Mouse (Mus musculus) cerebellum, adult 9-11 months (tissue): ENCODE results near the gene Mapk13.
"Not testable (repeated sequence)": the region's sequence is repeated elsewhere in the genome, so short reads cannot be mapped to it uniquely, and the experiment has no call there.

ENCODE experiments used
- DNase-seq: peaks from one replicate; pipeline ENCODE4 v3.0.0; 2022

Gene Mapk13

GRCm38 (mm10) chr17:28769121-28769874, at the start of gene Mapk13:
TSS of gene Mapk13 (plus strand) at chr17:28769297.
- no peak for DNase-seq

GRCm38 (mm10) chr17:28725783-28726182, 43.3 kb upstream of the Mapk13 start, which contains the start of gene AC170998.1:
TSS of gene AC170998.1 (plus strand) at chr17:28726083.
- no peak for DNase-seq

GRCm38 (mm10) chr17:28727511-28727910, 41.6 kb upstream of the Mapk13 start:
- DNase-seq = not testable (repeated sequence)

DNA sequence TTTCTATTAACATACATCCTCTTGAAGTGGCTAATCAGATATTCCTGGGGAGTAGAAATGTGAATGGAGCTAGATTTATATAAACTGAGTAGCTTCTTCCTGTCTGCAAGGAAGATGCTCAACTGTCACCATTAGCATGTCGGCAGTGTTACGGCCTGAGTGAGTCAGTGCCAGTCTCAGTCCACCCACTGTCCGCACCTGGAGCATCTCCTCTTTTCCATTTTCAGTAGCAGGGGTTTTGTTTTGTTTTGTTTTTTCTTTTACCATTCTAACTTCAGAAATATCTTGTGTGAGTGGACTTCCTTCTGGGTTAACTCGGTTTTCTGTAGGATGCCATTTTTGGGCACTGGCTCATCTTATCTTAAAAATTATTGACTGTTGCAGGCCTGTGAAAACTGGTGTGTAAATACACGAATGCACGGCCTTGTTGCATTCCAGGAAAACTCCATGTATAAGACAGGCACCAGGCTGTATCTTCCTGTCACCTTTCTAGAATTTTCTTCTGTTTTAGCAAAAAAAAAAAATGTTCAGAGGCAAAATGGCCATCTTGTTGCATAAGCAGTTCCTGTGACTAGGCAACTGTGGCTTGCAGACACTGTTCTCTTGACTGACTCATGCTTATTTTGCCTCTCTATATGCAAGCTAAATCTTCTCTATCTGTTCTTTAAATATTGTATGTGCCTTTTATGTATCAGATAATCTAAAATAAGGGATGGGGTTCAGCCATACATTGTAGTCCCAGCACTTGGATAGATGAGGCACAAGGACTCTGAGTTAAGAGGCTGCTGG, 33.6 kb upstream of the Mapk13 start:
- no peak for DNase-seq

- DNase-seq = no peak
These were observed 32.6 kb upstream of the Mapk13 start for GRCm38 (mm10) chr17:28736486-28736885.

- no peak for DNase-seq
These were observed 31.1 kb upstream of the Mapk13 start for GRCm38 (mm10) chr17:28737973-28738372.

DNA sequence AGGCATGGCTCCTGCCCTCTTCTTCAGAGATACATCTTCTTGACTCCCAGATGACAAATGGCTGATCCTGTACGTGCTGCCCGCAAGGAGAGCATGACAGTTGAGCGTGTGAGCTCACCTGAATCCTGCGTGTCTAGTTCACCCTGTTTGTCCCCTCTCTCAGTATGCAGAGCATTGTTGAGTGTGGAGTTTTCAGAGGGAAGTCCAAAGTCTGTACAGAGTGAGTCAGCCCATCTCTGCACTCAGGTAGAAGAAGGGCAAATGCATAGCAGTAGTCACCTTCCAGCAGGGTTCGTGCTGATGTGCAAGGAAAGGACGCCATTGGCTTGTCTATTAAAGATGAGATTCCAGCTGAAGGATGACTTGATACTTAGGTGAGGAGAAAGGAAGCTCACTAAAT, 29.9 kb upstream of the Mapk13 start:
- DNase-seq = no peak

- peak; percentile 61 for DNase-seq
These were observed 25.8 kb upstream of the Mapk13 start for GRCm38 (mm10) chr17:28743145-28743866.

- DNase-seq = no peak
These were observed 25.2 kb upstream of the Mapk13 start for GRCm38 (mm10) chr17:28743916-28744315.

GRCm38 (mm10) chr17:28745773-28746172, 23.3 kb upstream of the Mapk13 start:
- DNase-seq = no peak

DNA sequence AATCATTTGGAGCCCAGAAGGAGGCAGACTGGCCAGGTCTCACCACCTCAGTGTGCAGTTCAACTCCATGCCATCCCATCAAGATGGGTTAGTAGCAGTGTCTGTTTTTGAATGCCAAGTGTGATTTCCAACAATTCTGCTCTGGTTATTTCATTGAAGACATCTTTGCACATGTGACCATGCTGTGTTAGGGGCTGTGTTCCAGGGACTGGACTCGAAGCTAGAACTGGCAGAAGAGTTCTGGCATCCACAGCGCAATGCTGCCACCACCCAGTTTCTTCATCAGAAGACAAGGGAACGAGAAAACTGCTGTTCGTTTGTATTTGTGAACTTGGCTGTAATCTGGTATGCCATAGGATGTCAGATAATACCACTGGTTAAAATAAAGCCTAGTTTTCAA, 21.1 kb upstream of the Mapk13 start:
- no peak for DNase-seq

GRCm38 (mm10) chr17:28750580-28750979, 18.5 kb upstream of the Mapk13 start:
- DNase-seq = no peak

GRCm38 (mm10) chr17:28756447-28756846, 12.7 kb upstream of the Mapk13 start:
- no peak for DNase-seq

- DNase-seq = no peak
These were observed 11.6 kb upstream of the Mapk13 start for GRCm38 (mm10) chr17:28757470-28757869.

- DNase-seq = no peak
These were observed 8.3 kb upstream of the Mapk13 start for GRCm38 (mm10) chr17:28760736-28761312.

DNA sequence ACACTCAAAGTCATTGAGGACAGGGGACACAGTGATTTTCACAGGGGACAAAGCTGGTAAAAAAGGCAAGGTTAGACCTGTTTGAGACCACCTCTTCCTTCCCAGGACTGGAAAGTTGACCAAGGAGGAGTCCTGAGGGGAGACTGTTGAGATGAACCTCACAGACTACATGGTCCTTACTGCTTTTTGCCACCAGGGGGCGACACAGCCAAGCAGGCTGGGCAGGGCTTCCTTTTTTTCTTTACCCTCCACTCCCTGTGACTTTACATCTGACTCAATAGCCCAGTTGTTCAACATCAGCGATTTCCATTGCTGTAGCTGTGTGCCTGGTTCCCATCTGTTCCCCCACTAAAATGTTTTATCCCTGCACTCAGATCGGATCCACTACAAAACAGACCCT, 7.2 kb upstream of the Mapk13 start:
- peak; percentile 74 for DNase-seq

DNA sequence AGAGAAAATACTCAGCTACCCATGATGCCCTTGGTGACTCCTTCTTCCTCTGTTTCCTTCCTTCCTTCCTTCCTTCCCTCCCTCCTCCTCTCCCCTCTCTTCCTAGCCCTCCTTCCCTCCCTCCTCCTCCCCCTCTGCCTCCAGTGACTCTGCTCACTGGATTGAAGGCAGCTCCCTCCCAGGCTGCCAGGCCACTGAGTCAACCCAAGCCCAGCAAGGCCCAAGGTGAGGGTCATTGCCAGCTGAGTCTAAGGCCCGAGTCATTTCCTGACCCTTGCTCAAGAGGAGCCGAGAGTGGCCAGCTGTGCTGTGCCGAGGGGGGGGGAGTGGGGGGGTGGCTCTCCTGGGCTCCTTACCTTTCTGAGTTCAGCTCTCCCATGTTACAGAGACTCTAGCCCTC, 2.9 kb upstream of the Mapk13 start:
- no peak for DNase-seq

DNA sequence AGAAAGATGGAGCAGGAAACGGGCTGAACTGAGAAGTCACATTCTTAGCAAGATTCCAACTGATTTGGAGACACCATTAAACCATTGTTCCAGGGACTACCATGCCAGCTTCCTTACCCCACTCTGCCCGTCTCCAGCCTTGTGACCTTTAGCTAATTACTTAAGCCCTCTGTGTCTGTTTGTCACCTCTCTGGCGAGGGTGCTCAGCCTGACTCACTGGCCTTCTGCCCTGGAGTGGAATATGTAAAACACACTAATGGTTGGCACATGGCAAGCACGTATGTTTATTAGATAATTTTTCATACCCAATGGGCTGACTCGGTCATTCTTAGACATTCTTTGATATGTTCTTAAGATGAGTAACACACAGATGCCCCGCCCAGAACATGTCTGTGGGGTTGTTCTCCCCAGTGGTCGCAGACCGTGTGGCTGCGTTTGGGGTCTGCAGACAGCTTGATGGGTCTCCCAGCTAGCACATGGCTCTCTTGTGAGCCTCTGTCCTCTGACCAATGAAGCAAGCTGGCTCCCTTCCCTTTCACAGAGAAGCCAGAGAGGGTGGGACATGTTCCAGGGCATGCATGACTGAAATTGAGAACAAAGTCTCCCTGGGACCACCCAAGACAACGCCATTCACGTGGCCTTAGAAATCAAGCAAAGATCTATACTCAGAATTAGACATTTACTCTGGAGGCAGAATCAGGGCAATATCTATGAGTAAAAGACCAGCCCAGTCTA, 2.1 kb upstream of the Mapk13 start:
- DNase-seq = no peak

DNA sequence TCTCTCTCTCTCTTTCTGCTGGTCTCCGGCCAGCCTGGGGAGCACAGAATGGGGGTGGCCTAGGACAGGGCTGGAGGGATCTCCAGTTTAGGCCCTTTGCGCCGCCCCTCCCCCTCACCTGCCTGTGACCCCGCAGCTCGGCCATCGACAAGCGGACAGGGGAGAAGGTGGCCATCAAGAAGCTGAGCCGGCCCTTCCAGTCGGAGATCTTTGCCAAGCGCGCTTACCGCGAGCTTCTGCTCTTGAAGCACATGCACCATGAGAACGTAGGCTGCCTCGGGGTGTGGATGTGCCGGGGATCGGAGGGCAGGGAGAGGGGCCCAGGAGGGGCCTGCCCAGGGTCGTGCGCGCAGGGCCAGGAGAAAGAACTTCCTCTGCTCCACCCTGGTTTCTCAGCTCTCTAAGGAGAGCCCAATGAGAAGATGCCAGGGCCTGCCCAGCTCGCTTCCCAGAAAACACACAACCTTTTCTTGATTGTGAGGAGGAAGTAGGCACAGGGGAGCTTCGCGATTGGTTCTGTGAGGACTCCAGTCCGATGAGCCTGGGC, 851 bp downstream of the Mapk13 start:
- DNase-seq = peak; percentile 43

DNA sequence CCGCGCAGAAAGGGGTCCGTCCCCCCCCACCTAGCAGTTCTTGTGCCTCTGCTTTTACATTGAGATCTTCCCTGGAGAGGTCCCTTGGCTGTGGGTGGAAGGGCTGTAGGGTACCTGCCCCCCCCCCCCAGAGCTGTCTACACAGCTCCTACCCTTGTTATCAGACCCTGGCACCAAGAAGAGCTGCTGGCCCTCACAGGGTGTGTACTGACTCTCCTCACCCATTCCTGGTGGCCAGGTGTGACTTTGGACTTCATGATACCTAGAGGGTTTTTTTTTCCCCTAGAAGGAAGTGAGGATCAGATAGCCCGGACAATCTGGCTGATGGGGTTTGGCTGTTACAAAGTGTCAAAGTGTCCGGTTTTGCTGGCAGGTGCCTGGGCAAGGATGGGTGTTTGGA, 2.2 kb downstream of the Mapk13 start:
- DNase-seq = no peak

DNA sequence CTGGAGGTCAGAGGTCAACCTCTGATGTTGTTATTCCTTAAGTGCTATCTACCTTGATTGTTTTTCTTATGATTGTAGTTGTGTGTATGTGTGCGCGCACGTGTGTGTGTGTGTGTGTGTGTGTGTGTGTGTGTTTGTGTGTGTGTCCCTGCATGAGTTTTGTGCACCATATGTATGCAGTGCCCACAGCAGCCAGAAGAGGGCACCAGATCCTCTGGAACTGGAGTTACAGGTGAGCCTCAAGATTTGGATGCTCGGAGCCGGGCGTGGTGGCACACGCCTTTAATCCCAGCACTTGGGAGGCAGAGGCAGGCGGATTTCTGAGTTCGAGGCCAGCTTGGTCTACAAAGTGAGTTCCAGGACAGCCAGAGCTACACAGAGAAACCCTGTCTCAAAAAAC, 5.2 kb downstream of the Mapk13 start:
- DNase-seq = not testable (repeated sequence)

- DNase-seq = no peak
These were observed 6.1 kb downstream of the Mapk13 start for GRCm38 (mm10) chr17:28775161-28775560.
